Mouse (Mus musculus): ENCODE data around the gene Bcl9. TPM values are rescaled to one million over a fixed set of nuclear protein-coding genes. Genes with fewer than 3 reads are reported as not detected.

Bcl9 gene
- polyA plus RNA-seq, 1 experiment from 2014 or later, result 82.5 TPM

GRCm38 (mm10) chr3:97253823-97254600 is 43.7 kb downstream of the Bcl9 start:
- no peak for DNase-seq
- Histone ChIP-seq H3K4me2 (ENCODE audit: low read length) (no peak overlapping the region), H3K4me1 (ENCODE audit: control insufficient read depth, insufficient read depth, low read length) (peaks cover 25% of the 10 kb centered on the region), H3K4me3 (replicated peaks; ENCODE audit: low read depth, low read length) (no peak overlapping the region), H3K9me3 (ENCODE audit: control insufficient read depth, low read length) (peaks cover 6% of the 10 kb centered on the region; the same call in 1 of the 2 replicates), H3K27ac (replicated peaks; ENCODE audit: low read depth, low read length) (no peak overlapping the region), H3K9ac (replicated peaks; ENCODE audit: low read length) (no peak overlapping the region), H3K27me3 (ENCODE audit: control insufficient read depth, insufficient read depth, low read length) (no peaks in the 10 kb centered on the region), H3K36me3 (ENCODE audit: control insufficient read depth, insufficient read depth, low read length) (no peaks in the 10 kb centered on the region)
- no peak for ATAC-seq (ENCODE audit: low FRiP score, low TSS enrichment)
- 23% methylated on average over 9 of the region's 9 CpGs for WGBS

- DNase-seq, result no peak
- no peak overlapping the region for H3K27ac ChIP-seq (replicated peaks; ENCODE audit: low read depth, low read length)
Measured at GRCm38 (mm10) chr3:97252896-97253295, 44.8 kb downstream of the Bcl9 start.

DNA sequence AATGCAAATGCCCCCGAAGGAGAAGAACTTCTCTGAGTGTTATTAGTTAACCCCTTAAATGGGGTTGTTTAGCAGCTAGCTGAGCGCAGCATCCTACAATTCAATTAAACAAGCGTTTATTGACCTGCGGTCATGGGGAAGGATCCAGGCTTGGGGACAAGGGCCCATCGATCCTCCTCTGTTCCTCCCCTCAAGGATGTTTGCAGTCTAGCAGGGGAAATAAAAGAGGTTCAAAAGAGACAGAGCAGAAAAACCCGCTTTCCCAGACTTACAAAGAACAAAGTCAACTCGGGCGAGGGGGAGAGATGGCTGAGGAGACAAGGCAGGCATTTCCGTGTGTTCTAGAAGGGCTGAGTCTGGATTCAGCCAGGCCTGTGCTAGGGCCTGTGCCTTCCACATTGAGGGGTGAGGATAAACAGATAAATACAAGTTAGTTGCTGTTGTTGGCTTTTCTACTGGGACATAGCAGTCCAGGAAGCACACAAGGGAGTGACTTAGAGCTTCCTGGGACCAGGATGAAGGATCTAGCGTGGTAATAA is 55.0 kb downstream of the Bcl9 start:
- Histone ChIP-seq H3K9me3 (ENCODE audit: control insufficient read depth, low read length) (no peaks in the 10 kb centered on the region), H3K9ac (replicated peaks; ENCODE audit: low read length) (no peak overlapping the region), H3K4me2 (ENCODE audit: low read length) (no peak overlapping the region), H3K27ac (replicated peaks; ENCODE audit: low read depth, low read length) (no peak overlapping the region), H3K36me3 (ENCODE audit: control insufficient read depth, insufficient read depth, low read length) (no peaks in the 10 kb centered on the region), H3K4me3 (replicated peaks; ENCODE audit: low read depth, low read length) (no peak overlapping the region), H3K27me3 (ENCODE audit: control insufficient read depth, insufficient read depth, low read length) (no peaks in the 10 kb centered on the region), H3K4me1 (ENCODE audit: control insufficient read depth, insufficient read depth, low read length) (peaks cover 9% of the 10 kb centered on the region)
- ATAC-seq (ENCODE audit: low FRiP score, low TSS enrichment) (no peak), DNase-seq (no peak)
- WGBS, result 38% methylated on average over 10 of the region's 10 CpGs

More at GRCm38 (mm10) chr3:97252896-97253295, 44.8 kb downstream of the Bcl9 start:
- no peak for ATAC-seq (ENCODE audit: low FRiP score, low TSS enrichment)
- no peak overlapping the region for H3K4me3 ChIP-seq (replicated peaks; ENCODE audit: low read depth, low read length)
- H3K9ac ChIP-seq (replicated peaks; ENCODE audit: low read length), result no peak overlapping the region
- H3K36me3 ChIP-seq (ENCODE audit: control insufficient read depth, insufficient read depth, low read length), result no peaks in the 10 kb centered on the region
- WGBS, result 78% methylated on average over 6 of the region's 6 CpGs
- H3K9me3 ChIP-seq (ENCODE audit: control insufficient read depth, low read length), result no peaks in the 10 kb centered on the region
- no peaks in the 10 kb centered on the region for H3K27me3 ChIP-seq (ENCODE audit: control insufficient read depth, insufficient read depth, low read length)
- H3K4me1 ChIP-seq (ENCODE audit: control insufficient read depth, insufficient read depth, low read length), result peaks cover 25% of the 10 kb centered on the region
- H3K4me2 ChIP-seq (ENCODE audit: low read length), result no peak overlapping the region

DNA sequence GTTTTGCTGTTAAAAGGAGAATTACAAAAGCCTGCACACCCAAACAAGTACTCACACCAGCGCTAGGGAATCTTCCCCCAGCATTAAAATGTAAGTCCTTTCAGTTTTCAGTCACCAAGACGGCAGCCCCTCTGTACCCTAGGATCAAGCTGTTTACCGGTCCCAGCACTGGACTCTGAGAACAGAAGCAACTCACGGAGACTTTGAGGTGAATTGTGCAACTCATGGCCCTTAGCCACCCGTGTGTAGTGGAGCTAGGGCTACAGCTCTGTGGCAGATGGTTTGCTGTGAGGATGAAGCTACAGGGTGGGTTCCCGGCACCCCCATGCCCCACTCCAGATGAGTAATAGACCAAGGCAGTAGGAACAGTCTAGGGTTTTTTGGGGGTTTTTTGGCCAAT is 55.9 kb downstream of the Bcl9 start:
- H3K4me1 ChIP-seq (ENCODE audit: control insufficient read depth, insufficient read depth, low read length), result peaks cover 9% of the 10 kb centered on the region
- WGBS, result 40% methylated on average over 6 of the region's 6 CpGs

GRCm38 (mm10) chr3:97239793-97240192 is 57.9 kb downstream of the Bcl9 start:
- 96% methylated on average over 6 of the region's 6 CpGs for WGBS
- peaks cover 9% of the 10 kb centered on the region for H3K4me1 ChIP-seq (ENCODE audit: control insufficient read depth, insufficient read depth, low read length)
- no peaks in the 10 kb centered on the region for H3K9me3 ChIP-seq (ENCODE audit: control insufficient read depth, low read length)
- no peak overlapping the region for H3K9ac ChIP-seq (replicated peaks; ENCODE audit: low read length)
- ATAC-seq (ENCODE audit: low FRiP score, low TSS enrichment) (no peak), DNase-seq (no peak)
- no peak overlapping the region for H3K4me3 ChIP-seq (replicated peaks; ENCODE audit: low read depth, low read length)
- H3K4me2 ChIP-seq (ENCODE audit: low read length), result no peak overlapping the region
- no peaks in the 10 kb centered on the region for H3K36me3 ChIP-seq (ENCODE audit: control insufficient read depth, insufficient read depth, low read length)
- H3K27me3 ChIP-seq (ENCODE audit: control insufficient read depth, insufficient read depth, low read length), result no peaks in the 10 kb centered on the region
- no peak overlapping the region for H3K27ac ChIP-seq (replicated peaks; ENCODE audit: low read depth, low read length)

More for the DNA sequence above, 55.9 kb downstream of the Bcl9 start:
- H3K9ac ChIP-seq (replicated peaks; ENCODE audit: low read length), result no peak overlapping the region
- ATAC-seq (ENCODE audit: low FRiP score, low TSS enrichment) (no peak), DNase-seq (no peak)
- H3K27me3 ChIP-seq (ENCODE audit: control insufficient read depth, insufficient read depth, low read length), result no peaks in the 10 kb centered on the region
- no peak overlapping the region for H3K4me2 ChIP-seq (ENCODE audit: low read length)
- H3K4me3 ChIP-seq (replicated peaks; ENCODE audit: low read depth, low read length), result no peak overlapping the region
- no peaks in the 10 kb centered on the region for H3K36me3 ChIP-seq (ENCODE audit: control insufficient read depth, insufficient read depth, low read length)
- no peak overlapping the region for H3K27ac ChIP-seq (replicated peaks; ENCODE audit: low read depth, low read length)
- no peaks in the 10 kb centered on the region for H3K9me3 ChIP-seq (ENCODE audit: control insufficient read depth, low read length)

- DNase-seq, result no peak
- H3K9ac ChIP-seq (replicated peaks; ENCODE audit: low read length), result no peak overlapping the region
- no peak overlapping the region for H3K4me3 ChIP-seq (replicated peaks; ENCODE audit: low read depth, low read length)
- no peaks in the 10 kb centered on the region for H3K36me3 ChIP-seq (ENCODE audit: control insufficient read depth, insufficient read depth, low read length)
- ATAC-seq (ENCODE audit: low FRiP score, low TSS enrichment), result no peak
- no peaks in the 10 kb centered on the region for H3K9me3 ChIP-seq (ENCODE audit: control insufficient read depth, low read length)
- 91% methylated on average over 5 of the region's 5 CpGs for WGBS
- no peak overlapping the region for H3K4me2 ChIP-seq (ENCODE audit: low read length)
- no peaks in the 10 kb centered on the region for H3K27me3 ChIP-seq (ENCODE audit: control insufficient read depth, insufficient read depth, low read length)
- peaks cover 9% of the 10 kb centered on the region for H3K4me1 ChIP-seq (ENCODE audit: control insufficient read depth, insufficient read depth, low read length)
- no peak overlapping the region for H3K27ac ChIP-seq (replicated peaks; ENCODE audit: low read depth, low read length)
Measured at GRCm38 (mm10) chr3:97239316-97239715, 58.4 kb downstream of the Bcl9 start.

DNA sequence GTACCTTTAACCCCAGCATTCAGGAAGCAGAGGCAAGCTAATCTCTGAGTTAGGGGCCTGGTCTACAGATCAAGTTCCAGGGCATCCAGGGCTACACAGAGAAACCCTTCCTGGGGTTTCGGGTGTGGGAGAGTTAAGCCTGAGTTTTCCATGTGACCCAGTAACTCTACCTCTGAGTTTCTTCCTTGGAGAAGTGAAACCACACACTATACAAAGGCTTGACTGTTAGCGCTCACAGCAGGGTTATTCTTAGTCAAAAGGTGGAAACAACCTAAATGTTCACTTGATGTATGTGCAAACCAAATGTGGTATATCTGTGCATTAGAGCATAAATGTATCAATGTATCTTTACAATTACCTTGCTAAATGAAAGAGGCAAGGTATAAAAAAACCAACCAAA is 59.2 kb downstream of the Bcl9 start:
- 90% methylated on average over 2 of the region's 2 CpGs for WGBS
- Histone ChIP-seq H3K4me1 (ENCODE audit: control insufficient read depth, insufficient read depth, low read length) (peaks cover 9% of the 10 kb centered on the region), H3K4me3 (replicated peaks; ENCODE audit: low read depth, low read length) (no peak overlapping the region), H3K36me3 (ENCODE audit: control insufficient read depth, insufficient read depth, low read length) (no peaks in the 10 kb centered on the region), H3K27me3 (ENCODE audit: control insufficient read depth, insufficient read depth, low read length) (no peaks in the 10 kb centered on the region), H3K9ac (replicated peaks; ENCODE audit: low read length) (no peak overlapping the region), H3K4me2 (ENCODE audit: low read length) (no peak overlapping the region), H3K9me3 (ENCODE audit: control insufficient read depth, low read length) (no peaks in the 10 kb centered on the region), H3K27ac (replicated peaks; ENCODE audit: low read depth, low read length) (no peak overlapping the region)
- no peak for ATAC-seq (ENCODE audit: low FRiP score, low TSS enrichment)
- no peak for DNase-seq

GRCm38 (mm10) chr3:97237403-97237802 is 60.3 kb downstream of the Bcl9 start:
- no peaks in the 10 kb centered on the region for H3K9me3 ChIP-seq (ENCODE audit: control insufficient read depth, low read length)
- no peak overlapping the region for H3K9ac ChIP-seq (replicated peaks; ENCODE audit: low read length)
- DNase-seq (no peak), ATAC-seq (ENCODE audit: low FRiP score, low TSS enrichment) (no peak)
- no peak overlapping the region for H3K27ac ChIP-seq (replicated peaks; ENCODE audit: low read depth, low read length)
- WGBS, result 94% methylated on average over 2 of the region's 2 CpGs
- H3K4me2 ChIP-seq (ENCODE audit: low read length), result no peak overlapping the region
- no peaks in the 10 kb centered on the region for H3K36me3 ChIP-seq (ENCODE audit: control insufficient read depth, insufficient read depth, low read length)
- H3K4me3 ChIP-seq (replicated peaks; ENCODE audit: low read depth, low read length), result no peak overlapping the region
- H3K27me3 ChIP-seq (ENCODE audit: control insufficient read depth, insufficient read depth, low read length), result no peaks in the 10 kb centered on the region
- H3K4me1 ChIP-seq (ENCODE audit: control insufficient read depth, insufficient read depth, low read length), result no peaks in the 10 kb centered on the region; the same call in 1 of the 2 replicates

DNA sequence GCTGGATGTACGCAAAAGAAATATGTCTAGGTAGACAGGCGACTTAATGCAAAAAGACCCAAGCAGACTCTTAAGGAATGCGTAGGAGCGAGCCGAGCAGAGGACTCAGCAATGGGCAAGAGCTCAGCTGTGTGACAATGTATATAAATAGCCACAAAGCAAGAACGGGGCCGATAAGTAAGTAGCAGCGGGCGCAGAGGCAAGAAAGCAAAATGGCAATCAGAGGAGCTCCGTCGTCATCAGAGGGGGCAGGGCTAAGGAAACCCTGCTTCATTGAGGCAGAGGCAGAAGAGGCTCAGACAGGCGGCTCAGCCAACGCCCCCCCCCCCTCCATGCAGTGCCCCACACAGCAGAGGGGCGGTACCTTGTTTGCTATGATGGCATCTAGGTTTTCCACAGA is 62.9 kb downstream of the Bcl9 start:
- no peak overlapping the region for H3K4me2 ChIP-seq (ENCODE audit: low read length)
- 90% methylated on average over 14 of the region's 14 CpGs for WGBS
- no peak for ATAC-seq (ENCODE audit: low FRiP score, low TSS enrichment)

More for the DNA sequence above, 62.9 kb downstream of the Bcl9 start:
- DNase-seq, result no peak
- no peak overlapping the region for H3K27ac ChIP-seq (replicated peaks; ENCODE audit: low read depth, low read length)
- H3K36me3 ChIP-seq (ENCODE audit: control insufficient read depth, insufficient read depth, low read length), result no peaks in the 10 kb centered on the region
- H3K27me3 ChIP-seq (ENCODE audit: control insufficient read depth, insufficient read depth, low read length), result no peaks in the 10 kb centered on the region
- H3K4me3 ChIP-seq (replicated peaks; ENCODE audit: low read depth, low read length), result no peak overlapping the region
- no peaks in the 10 kb centered on the region for H3K4me1 ChIP-seq (ENCODE audit: control insufficient read depth, insufficient read depth, low read length)
- H3K9ac ChIP-seq (replicated peaks; ENCODE audit: low read length), result no peak overlapping the region
- no peaks in the 10 kb centered on the region for H3K9me3 ChIP-seq (ENCODE audit: control insufficient read depth, low read length)
